Mouse (Mus musculus) myocyte (in vitro differentiated cells): Measurements from ENCODE around the gene Fcer1g.

ENCODE experiments used
- E2F4 ChIP-seq: IDR thresholded peaks from one replicate; pipeline ENCODE4 v1.6.1; 2011; ENCODE audit warnings: mild to moderate bottlenecking, control low read depth, moderate library complexity; ENCODE audit not compliant: insufficient read depth
- TCF12 ChIP-seq: IDR thresholded peaks from one replicate; pipeline ENCODE4 v1.6.1; 2011; ENCODE audit warnings: mild to moderate bottlenecking, control low read depth; ENCODE audit not compliant: poor library complexity, insufficient read depth, severe bottlenecking

DNA sequence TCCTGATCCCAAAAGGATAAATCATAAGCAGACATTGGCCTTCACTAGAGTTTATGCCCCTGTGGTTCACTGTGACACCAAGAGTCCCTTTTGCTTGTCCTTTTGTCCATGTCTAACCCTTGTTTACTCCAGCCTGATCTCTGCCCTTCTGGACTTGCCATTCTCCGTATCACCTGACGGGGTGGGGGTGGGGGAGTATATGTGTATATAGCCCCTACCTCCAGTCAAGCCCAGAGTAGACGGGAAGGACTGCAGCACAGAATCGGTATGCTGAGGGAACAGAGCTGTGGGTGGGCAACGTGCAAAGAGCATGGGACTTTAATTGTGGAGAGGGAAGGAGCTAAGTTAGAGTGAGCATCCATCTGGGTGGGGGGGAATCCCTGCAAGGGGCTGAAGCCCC is 9.3 kb downstream of the Fcer1g start, which contains the start of gene Apoa2:
- TF ChIP-seq E2F4: no peak
- TF ChIP-seq TCF12: no peak
